Mouse (Mus musculus): ENCODE measurements around the gene Hdhd3. TPM values are rescaled to one million over a fixed set of nuclear protein-coding genes. Genes with fewer than 3 reads are reported as not detected.
A peak's percentile ranks its signal among the peaks of the same experiment; 100 is the strongest.

Gene Hdhd3
- total RNA-seq (2021) (1 to 10 TPM; 3.9 to 4.0 TPM), polyA plus RNA-seq (2012; rRNA removed) (9.0 and 11.2 TPM in 2 replicates)
- long read RNA-seq, partial matches to known transcripts, result 0 of 3 reads
- long read RNA-seq, other reads (novel, unspliced or antisense), result 0 of 3 reads

DNA sequence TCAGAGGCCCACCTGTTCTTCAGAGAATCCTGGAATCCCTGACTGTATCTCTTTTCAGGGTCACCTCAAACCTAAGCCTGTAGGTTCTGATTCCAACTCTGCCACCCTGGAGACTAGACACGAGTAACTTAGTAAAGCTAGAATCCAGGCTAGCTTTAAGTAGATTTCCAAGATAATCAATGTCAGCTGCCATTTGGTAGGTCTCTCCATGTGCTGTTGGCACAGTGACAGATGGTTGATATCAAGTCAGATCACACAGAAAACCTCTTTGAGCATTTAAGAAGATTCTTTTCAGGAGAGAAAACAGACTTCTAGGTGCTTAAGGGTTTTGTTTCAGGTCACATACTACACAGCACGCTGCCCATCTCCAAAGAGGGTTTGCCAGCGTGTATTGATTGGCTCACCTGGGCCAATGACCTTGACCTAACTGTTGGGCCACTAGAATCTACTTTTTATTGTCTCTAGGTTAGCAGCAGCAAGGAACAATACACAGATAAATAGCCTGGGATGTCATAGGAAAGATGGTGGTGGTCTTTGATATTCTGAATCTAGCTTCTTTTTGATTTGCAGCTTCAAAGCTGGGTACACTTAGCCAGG lies at the start of gene Hdhd3:
Hdhd3 (minus strand) TSS at position 94 of the 597 bp plus-strand sequence.
- Histone ChIP-seq H3K4me3 (peak within 1 kb of the TSS; percentile 78), H3K79me2 (replicated peaks; ENCODE audit: control insufficient read depth, insufficient read depth, low read length) (no peaks in the 10 kb centered on the region), H3K36me3 (ENCODE audit: control insufficient read depth, insufficient read depth, low read length) (no peaks in the 10 kb centered on the region), H3K27ac (peak within 1 kb of the TSS; percentile 76), H3K27me3 (ENCODE audit: control insufficient read depth, insufficient read depth, low read length) (no peaks in the 10 kb centered on the region), H3K9ac (ENCODE audit: low read depth, low read length) (peak within 1 kb of the TSS; percentile 77), H3K4me1 (ENCODE audit: control insufficient read depth, insufficient read depth, low read length) (peaks cover 4% of the 10 kb centered on the region; the same call in 1 of the 2 replicates)
- 85% methylated on average over 3 of the region's 3 CpGs for WGBS
- intact Hi-C loops (cut with DNase I), result loop anchor here (2.0 to 5.0 kb wide), 2 partner anchors 13 to 96 kb away; partner anchors contain the start of genes Cdc26 and Prpf4
- DNase-seq, result no peak
- TF ChIP-seq POLR2A (IDR thresholded peaks at IDR 0.05; ENCODE audit: insufficient read depth, low read depth, low read length) (no peak), EP300 (IDR thresholded peaks at IDR 0.05; ENCODE audit: insufficient read depth, low read depth, low read length) (no peak), CTCF (IDR thresholded peaks at IDR 0.05) (no peak)

DNA sequence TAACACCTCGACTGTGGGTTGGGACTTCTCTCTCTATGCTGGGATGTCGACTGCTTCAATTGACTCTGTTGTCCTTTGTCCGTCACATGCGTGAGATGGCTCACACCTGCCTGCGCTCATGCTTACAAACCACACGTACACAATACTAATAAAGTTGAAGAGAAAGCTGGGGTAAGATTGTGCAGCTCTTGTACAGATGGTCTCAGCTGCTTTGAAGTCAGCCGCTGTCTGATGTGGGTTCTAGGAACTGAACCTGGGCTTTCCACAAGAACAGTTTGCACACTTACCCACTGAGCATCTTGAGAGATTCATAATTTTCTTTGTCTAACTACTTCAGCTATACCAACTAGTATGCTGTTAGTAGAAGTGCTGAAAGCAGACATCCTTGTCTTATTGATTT lies 48.7 kb upstream of the Hdhd3 start:
- no peak for DNase-seq
- intact Hi-C loops (cut with DNase I), result no loop called here
- H3K27ac ChIP-seq, result no peak overlapping the region
- no peaks in the 10 kb centered on the region for H3K36me3 ChIP-seq (ENCODE audit: control insufficient read depth, insufficient read depth, low read length)
- no peaks in the 10 kb centered on the region for H3K79me2 ChIP-seq (replicated peaks; ENCODE audit: control insufficient read depth, insufficient read depth, low read length)
- H3K27me3 ChIP-seq (ENCODE audit: control insufficient read depth, insufficient read depth, low read length), result no peaks in the 10 kb centered on the region
- no peak overlapping the region for H3K9ac ChIP-seq (ENCODE audit: low read depth, low read length)
- 89% methylated on average over 7 of the region's 7 CpGs for WGBS
- no peak overlapping the region for H3K4me3 ChIP-seq
- no peaks in the 10 kb centered on the region for H3K4me1 ChIP-seq (ENCODE audit: control insufficient read depth, insufficient read depth, low read length)
- no peak for TF ChIP-seq CTCF (IDR thresholded peaks at IDR 0.05)

- intact Hi-C loops (cut with DNase I), result no loop called here
- H3K27me3 ChIP-seq (ENCODE audit: control insufficient read depth, insufficient read depth, low read length), result no peaks in the 10 kb centered on the region
- TF ChIP-seq EP300 (IDR thresholded peaks at IDR 0.05; ENCODE audit: insufficient read depth, low read depth, low read length) (no peak), CTCF (IDR thresholded peaks at IDR 0.05) (no peak), POLR2A (IDR thresholded peaks at IDR 0.05; ENCODE audit: insufficient read depth, low read depth, low read length) (no peak)
- DNase-seq, result no peak
- H3K27ac ChIP-seq, result no peak overlapping the region
- H3K36me3 ChIP-seq (ENCODE audit: control insufficient read depth, insufficient read depth, low read length), result no peaks in the 10 kb centered on the region
- no peak overlapping the region for H3K4me3 ChIP-seq
- H3K4me1 ChIP-seq (ENCODE audit: control insufficient read depth, insufficient read depth, low read length), result no peaks in the 10 kb centered on the region
- H3K79me2 ChIP-seq (replicated peaks; ENCODE audit: control insufficient read depth, insufficient read depth, low read length), result no peaks in the 10 kb centered on the region
- H3K9ac ChIP-seq (ENCODE audit: low read depth, low read length), result no peak overlapping the region
Measured at GRCm38 (mm10) chr4:62544801-62545200, 41.5 kb upstream of the Hdhd3 start.

DNA sequence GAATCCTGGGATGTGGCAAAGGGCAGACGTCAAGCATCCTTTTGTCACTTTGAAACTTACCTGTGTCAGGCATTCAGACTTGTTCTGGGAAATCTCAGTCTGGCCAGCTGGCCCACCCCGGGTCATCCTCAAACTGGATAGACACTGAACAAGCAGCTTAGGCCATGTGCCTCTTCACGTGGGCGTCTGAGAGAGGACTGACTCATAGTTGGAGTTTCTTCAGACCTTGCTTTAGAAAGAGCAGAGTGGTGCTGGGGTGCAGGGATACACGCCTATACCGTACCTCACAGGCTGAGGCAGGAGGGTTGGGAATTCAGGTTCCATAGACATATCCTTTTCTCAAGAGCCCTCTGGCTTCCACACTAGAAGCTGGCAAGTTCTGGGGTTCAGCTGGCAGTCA lies 40.5 kb upstream of the Hdhd3 start:
- TF ChIP-seq CTCF (IDR thresholded peaks at IDR 0.05) (no peak), EP300 (IDR thresholded peaks at IDR 0.05; ENCODE audit: insufficient read depth, low read depth, low read length) (no peak), POLR2A (IDR thresholded peaks at IDR 0.05; ENCODE audit: insufficient read depth, low read depth, low read length) (no peak)
- Histone ChIP-seq H3K36me3 (ENCODE audit: control insufficient read depth, insufficient read depth, low read length) (no peaks in the 10 kb centered on the region), H3K27me3 (ENCODE audit: control insufficient read depth, insufficient read depth, low read length) (no peaks in the 10 kb centered on the region), H3K79me2 (replicated peaks; ENCODE audit: control insufficient read depth, insufficient read depth, low read length) (no peaks in the 10 kb centered on the region), H3K9ac (ENCODE audit: low read depth, low read length) (no peak overlapping the region), H3K4me1 (ENCODE audit: control insufficient read depth, insufficient read depth, low read length) (no peaks in the 10 kb centered on the region), H3K27ac (no peak overlapping the region), H3K4me3 (no peak overlapping the region)
- 81% methylated on average over 6 of the region's 6 CpGs for WGBS
- no peak for DNase-seq
- intact Hi-C loops (cut with DNase I), result no loop called here

- H3K4me1 ChIP-seq (ENCODE audit: control insufficient read depth, insufficient read depth, low read length), result no peaks in the 10 kb centered on the region
- H3K36me3 ChIP-seq (ENCODE audit: control insufficient read depth, insufficient read depth, low read length), result no peaks in the 10 kb centered on the region
- 84% methylated on average over 3 of the region's 3 CpGs for WGBS
- intact Hi-C loops (cut with DNase I), result no loop called here
- no peak for DNase-seq
- H3K9ac ChIP-seq (ENCODE audit: low read depth, low read length), result no peak overlapping the region
- no peak overlapping the region for H3K4me3 ChIP-seq
- H3K27me3 ChIP-seq (ENCODE audit: control insufficient read depth, insufficient read depth, low read length), result no peaks in the 10 kb centered on the region
- no peak overlapping the region for H3K27ac ChIP-seq
- no peaks in the 10 kb centered on the region for H3K79me2 ChIP-seq (replicated peaks; ENCODE audit: control insufficient read depth, insufficient read depth, low read length)
- TF ChIP-seq POLR2A (IDR thresholded peaks at IDR 0.05; ENCODE audit: insufficient read depth, low read depth, low read length) (no peak), CTCF (IDR thresholded peaks at IDR 0.05) (no peak), EP300 (IDR thresholded peaks at IDR 0.05; ENCODE audit: insufficient read depth, low read depth, low read length) (no peak)
Measured at GRCm38 (mm10) chr4:62541802-62542201, 38.5 kb upstream of the Hdhd3 start.

DNA sequence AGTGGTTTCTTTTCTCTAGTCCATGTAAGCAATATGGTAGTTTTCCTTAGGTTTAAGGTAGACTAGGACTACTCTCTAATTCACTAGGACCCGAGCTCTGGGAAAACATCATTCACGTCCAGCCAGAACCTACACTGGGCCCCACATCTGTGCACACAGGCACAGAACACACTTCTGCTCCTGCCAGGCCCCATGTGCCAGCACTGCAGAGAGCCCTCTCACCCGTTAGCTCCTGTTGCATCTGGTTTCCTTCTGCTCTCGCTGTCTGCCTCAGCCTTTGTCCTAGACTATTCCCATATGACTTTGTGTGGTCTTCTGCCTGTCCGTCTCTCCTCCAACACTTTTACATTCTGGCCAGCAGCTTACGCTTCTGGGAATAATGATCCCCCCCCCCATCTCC lies 30.5 kb upstream of the Hdhd3 start:
- WGBS, result 79% methylated on average over 6 of the region's 6 CpGs
- no peak overlapping the region for H3K27ac ChIP-seq
- H3K79me2 ChIP-seq (replicated peaks; ENCODE audit: control insufficient read depth, insufficient read depth, low read length), result no peaks in the 10 kb centered on the region
- H3K27me3 ChIP-seq (ENCODE audit: control insufficient read depth, insufficient read depth, low read length), result no peaks in the 10 kb centered on the region
- intact Hi-C loops (cut with DNase I), result no loop called here
- H3K4me1 ChIP-seq (ENCODE audit: control insufficient read depth, insufficient read depth, low read length), result no peaks in the 10 kb centered on the region
- no peak for DNase-seq
- no peak overlapping the region for H3K9ac ChIP-seq (ENCODE audit: low read depth, low read length)
- H3K36me3 ChIP-seq (ENCODE audit: control insufficient read depth, insufficient read depth, low read length), result no peaks in the 10 kb centered on the region
- no peak overlapping the region for H3K4me3 ChIP-seq
- TF ChIP-seq EP300 (IDR thresholded peaks at IDR 0.05; ENCODE audit: insufficient read depth, low read depth, low read length) (no peak), CTCF (IDR thresholded peaks at IDR 0.05) (no peak), POLR2A (IDR thresholded peaks at IDR 0.05; ENCODE audit: insufficient read depth, low read depth, low read length) (no peak)

All from heart, adult 2 months (tissue).